In the genomic region with DNA sequence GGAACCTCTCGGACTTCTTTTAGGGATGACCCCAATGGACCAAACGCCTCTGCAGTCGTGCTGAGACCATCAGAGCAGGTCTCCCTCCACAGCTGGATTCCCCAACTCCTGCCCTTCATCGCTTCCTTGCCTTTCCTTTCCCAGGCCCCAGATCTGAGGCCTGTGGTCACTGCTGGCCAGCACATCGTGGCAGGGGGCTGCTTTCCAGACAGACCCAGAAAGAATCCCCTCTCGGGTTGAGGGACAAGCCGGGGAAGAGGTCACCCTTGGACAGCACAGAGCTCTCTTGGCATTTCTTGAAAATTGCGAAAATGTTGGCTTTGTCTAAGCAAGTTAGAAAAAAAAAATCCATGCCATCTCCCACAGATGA, we compare ENCODE assay signal across 10 mouse cellular contexts.
DNase-seq lines count a peak whose midpoint lies in the region; ATAC-seq and TF ChIP-seq lines count a peak whose summit lies in the region.
"Had no signal": no experiment of that assay in that cellular context is flagged by ENCODE, and none has a peak within 500 bp of the region (broad histone marks: within the 10 kb centered on the region; RNA-seq: fewer than 3 reads in every experiment).

No protein-coding gene starts in this region.

- TF ChIP-seq POLR2A in liver, adult 2 months (IDR thresholded peaks at IDR 0.05; ENCODE audit: extremely low read depth, insufficient read depth, low read length), result no peak
- no peak for TF ChIP-seq POLR2A in thymus, adult 2 months (IDR thresholded peaks at IDR 0.05; ENCODE audit: control insufficient read depth, extremely low read depth, insufficient read depth, low read length, poor library complexity)

- peak overlapping the region; percentile 44 for H3K27ac ChIP-seq in liver, adult 2 months (replicated peaks; ENCODE audit: insufficient read depth, low read depth, low read length)
- H3K27ac ChIP-seq in liver, embryonic 12.5 days, result no peak overlapping the region
- peak overlapping the region; percentile 78 for H3K27ac ChIP-seq in forebrain, embryonic 10.5 days
- H3K27ac ChIP-seq in hindbrain, embryonic 11.5 days (ENCODE audit: low read depth, low read length), result peak overlapping the region; percentile 67; the same call in 1 of the 2 replicates
- 0 out of 2 replicates have a peak overlapping the region, but pooled peaks have one; percentile 22 for H3K27ac ChIP-seq in midbrain, embryonic 15.5 days
- H3K27ac ChIP-seq in thymus, adult 2 months (ENCODE audit: control insufficient read depth, insufficient read depth, low read length), result no peak overlapping the region

- no peaks in the 10 kb centered on the region for H3K36me3 ChIP-seq in liver, adult 2 months (ENCODE audit: control insufficient read depth, insufficient read depth, low read length)
- H3K36me3 ChIP-seq in liver, embryonic 12.5 days, result no peaks in the 10 kb centered on the region
- no peaks in the 10 kb centered on the region for H3K36me3 ChIP-seq in forebrain, embryonic 10.5 days (replicated peaks)
- no peaks in the 10 kb centered on the region for H3K36me3 ChIP-seq in hindbrain, embryonic 11.5 days (ENCODE audit: control insufficient read depth, insufficient read depth, low read length)
- H3K36me3 ChIP-seq in midbrain, embryonic 15.5 days (replicated peaks), result no peaks in the 10 kb centered on the region
- no peaks in the 10 kb centered on the region for H3K36me3 ChIP-seq in thymus, adult 2 months (ENCODE audit: control insufficient read depth, insufficient read depth, low read length)
- H3K36me3 ChIP-seq: G1E had no signal

- WGBS in liver, adult 2 months, result 53% methylated on average over 8 of the region's 8 CpGs
- WGBS in liver, embryonic 12.5 days (ENCODE audit: insufficient replicate concordance), result 60% methylated on average over 8 of the region's 8 CpGs
- 70% methylated on average over 8 of the region's 8 CpGs for WGBS in forebrain, embryonic 10.5 days
- WGBS in hindbrain, embryonic 11.5 days, result 44% methylated on average over 8 of the region's 8 CpGs
- WGBS in midbrain, embryonic 15.5 days, result 62% methylated on average over 8 of the region's 8 CpGs
- 85% methylated on average over 8 of the region's 8 CpGs for WGBS in thymus, adult 2 months

- no peak overlapping the region for H3K4me3 ChIP-seq in liver, adult 2 months (ENCODE audit: insufficient read depth, low read depth, low read length)
- H3K4me3 ChIP-seq in liver, embryonic 12.5 days, result no peak overlapping the region
- H3K4me3 ChIP-seq in forebrain, embryonic 10.5 days, result no peak overlapping the region
- H3K4me3 ChIP-seq in hindbrain, embryonic 11.5 days (ENCODE audit: low read depth, low read length), result no peak overlapping the region
- H3K4me3 ChIP-seq in midbrain, embryonic 15.5 days, result no peak overlapping the region
- H3K4me3 ChIP-seq in thymus, adult 2 months (ENCODE audit: control insufficient read depth, insufficient read depth, low read length), result no peak overlapping the region
- H3K4me3 ChIP-seq: megakaryocyte, embryonic 14.5 days had no signal

- no peak for TF ChIP-seq CTCF in liver, adult 2 months (IDR thresholded peaks at IDR 0.05; ENCODE audit: low read depth, low read length)
- TF ChIP-seq CTCF in thymus, adult 2 months (IDR thresholded peaks at IDR 0.05; ENCODE audit: borderline replicate concordance, control insufficient read depth, extremely low read depth, insufficient read depth, low read length, poor library complexity), result no peak

- no peaks in the 10 kb centered on the region for H3K9me3 ChIP-seq in liver, embryonic 12.5 days (replicated peaks)
- no peaks in the 10 kb centered on the region for H3K9me3 ChIP-seq in forebrain, embryonic 10.5 days
- no peaks in the 10 kb centered on the region for H3K9me3 ChIP-seq in hindbrain, embryonic 11.5 days (ENCODE audit: control insufficient read depth, low read length)
- H3K9me3 ChIP-seq in midbrain, embryonic 15.5 days, result no peaks in the 10 kb centered on the region
- H3K9me3 ChIP-seq: G1E had no signal

- H3K9ac ChIP-seq in liver, adult 2 months (ENCODE audit: low read depth, low read length), result peak overlapping the region; percentile 8; the same call in 1 of the 2 replicates
- H3K9ac ChIP-seq in liver, embryonic 12.5 days, result no peak overlapping the region
- H3K9ac ChIP-seq in hindbrain, embryonic 11.5 days (ENCODE audit: low read depth, low read length), result no peak overlapping the region
- no peak overlapping the region for H3K9ac ChIP-seq in midbrain, embryonic 15.5 days

- no peaks in the 10 kb centered on the region; the same call in 1 of the 2 replicates for H3K4me1 ChIP-seq in liver, adult 2 months (ENCODE audit: control insufficient read depth, insufficient read depth, low read length)
- H3K4me1 ChIP-seq in liver, embryonic 12.5 days, result peaks cover 39% of the 10 kb centered on the region
- peaks cover 66% of the 10 kb centered on the region for H3K4me1 ChIP-seq in forebrain, embryonic 10.5 days
- H3K4me1 ChIP-seq in hindbrain, embryonic 11.5 days (replicated peaks; ENCODE audit: control insufficient read depth, insufficient read depth, low read length), result peaks cover 8% of the 10 kb centered on the region; the same call in 1 of the 2 replicates
- H3K4me1 ChIP-seq in midbrain, embryonic 15.5 days, result peaks cover 14% of the 10 kb centered on the region
- peaks cover 32% of the 10 kb centered on the region for H3K4me1 ChIP-seq in thymus, adult 2 months (replicated peaks; ENCODE audit: control insufficient read depth, insufficient read depth, low read length)

- no peak for ATAC-seq in liver, embryonic 12.5 days
- ATAC-seq in hindbrain, embryonic 11.5 days (ENCODE audit: low FRiP score), result no peak
- ATAC-seq in midbrain, embryonic 15.5 days (replicated peaks), result no peak
- no peak for ATAC-seq in granulocyte monocyte progenitor cell, adult 5-6 weeks (replicated peaks; ENCODE audit: poor library complexity, severe bottlenecking)

- peak; percentile 29 for DNase-seq in liver, adult 2 months (ENCODE audit: extremely low read depth, low read depth, low spot score)
- DNase-seq in forebrain, embryonic 10.5 days (ENCODE audit: extremely low spot score, low spot score), result no peak
- DNase-seq in hindbrain, embryonic 11.5 days (ENCODE audit: low spot score), result no peak
- no peak for DNase-seq in thymus, adult 2 months
- DNase-seq in adrenal gland, postnatal 25 days, result no peak

- no peak overlapping the region for H3K4me2 ChIP-seq in liver, embryonic 12.5 days
- H3K4me2 ChIP-seq in hindbrain, embryonic 11.5 days (replicated peaks; ENCODE audit: low read depth, low read length), result no peak overlapping the region
- no peak overlapping the region for H3K4me2 ChIP-seq in midbrain, embryonic 15.5 days

- H3K79me2 ChIP-seq in liver, adult 2 months (ENCODE audit: control insufficient read depth, insufficient read depth, low read length), result no peaks in the 10 kb centered on the region

- H3K27me3 ChIP-seq in liver, adult 2 months (ENCODE audit: control insufficient read depth, insufficient read depth, low read length), result no peaks in the 10 kb centered on the region
- no peaks in the 10 kb centered on the region for H3K27me3 ChIP-seq in liver, embryonic 12.5 days (replicated peaks)
- no peaks in the 10 kb centered on the region for H3K27me3 ChIP-seq in forebrain, embryonic 10.5 days (ENCODE audit: poor library complexity, severe bottlenecking)
- H3K27me3 ChIP-seq in hindbrain, embryonic 11.5 days (ENCODE audit: control insufficient read depth, insufficient read depth, low read length), result no peaks in the 10 kb centered on the region
- H3K27me3 ChIP-seq in midbrain, embryonic 15.5 days (replicated peaks), result no peaks in the 10 kb centered on the region
- H3K27me3 ChIP-seq in thymus, adult 2 months (ENCODE audit: control insufficient read depth, insufficient read depth, low read length), result no peaks in the 10 kb centered on the region

Comparison
In these comparisons a context has a peak if more than half of its experiments do, and no peak if none do; other contexts are left out.
1. H3K27ac ChIP-seq: peak in liver, adult 2 months (single experiment), forebrain, embryonic 10.5 days (single experiment), hindbrain, embryonic 11.5 days (single experiment) and midbrain, embryonic 15.5 days (single experiment); none in liver, embryonic 12.5 days (single experiment) and thymus, adult 2 months (single experiment).